Mouse (Mus musculus): Measurements from ENCODE around the gene Ifrd2. TPM values are rescaled to one million over a fixed set of nuclear protein-coding genes. Genes with fewer than 3 reads are reported as not detected.

Ifrd2 gene
- 43.8 and 45.3 TPM in 2 replicates for polyA plus RNA-seq (2011; ENCODE audit: insufficient read depth, insufficient read length, low read depth, missing spikeins)

DNA sequence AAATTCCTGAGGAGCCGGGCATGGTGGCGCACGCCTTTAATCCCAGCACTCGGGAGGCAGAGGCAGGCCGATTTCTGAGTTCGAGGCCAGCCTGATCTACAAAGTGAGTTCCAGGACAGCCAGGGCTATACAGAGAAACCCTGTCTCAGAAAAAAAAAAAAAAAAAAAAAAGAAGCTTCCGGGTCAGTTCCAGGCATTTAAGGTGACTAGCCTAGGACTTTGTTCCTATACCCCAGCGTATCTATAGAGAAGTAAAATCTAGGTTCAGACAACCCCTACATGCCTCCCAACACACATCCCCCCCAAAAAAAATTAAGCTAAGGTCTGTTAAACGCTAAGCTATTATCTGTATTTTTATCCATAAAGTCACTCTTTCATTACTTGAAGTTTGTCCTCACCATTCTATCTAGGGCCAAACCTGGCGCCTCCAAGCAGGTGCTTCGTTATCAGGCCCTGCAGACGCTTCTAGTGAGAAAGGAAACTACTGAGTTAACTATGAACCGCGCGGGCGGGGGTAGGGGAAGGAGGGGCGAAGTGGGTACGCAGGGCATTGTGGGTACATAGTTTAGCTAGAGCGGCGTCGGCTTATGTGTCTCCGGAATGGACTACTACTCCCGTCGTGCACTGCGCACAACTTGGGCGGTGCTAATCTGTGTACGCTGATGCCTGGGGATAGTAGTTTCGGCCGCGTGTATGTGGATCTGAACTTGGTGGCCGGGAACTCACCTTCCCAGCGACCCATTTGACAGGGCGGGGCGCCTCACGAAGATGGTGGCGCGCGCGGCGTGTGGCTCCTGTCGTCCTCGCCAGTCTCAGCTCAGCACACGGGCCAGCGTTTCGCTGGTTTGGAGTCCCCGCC is at the start of gene Ifrd2:
Gene Ifrd2, plus strand, starts transcription at position 669 of the 859 bp plus-strand sequence.
- Histone ChIP-seq H3K9me3 (replicated peaks; ENCODE audit: control insufficient read depth, insufficient read depth, low read length, poor library complexity, severe bottlenecking) (peaks cover 13% of the 10 kb centered on the region), H3K36me3 (ENCODE audit: control insufficient read depth, insufficient read depth, low read length, poor library complexity, severe bottlenecking) (peaks cover 30% of the 10 kb centered on the region), H3K4me1 (ENCODE audit: control insufficient read depth, insufficient read depth, low read length) (peaks cover 2% of the 10 kb centered on the region), H3K4me3 (ENCODE audit: low read depth, low read length) (peak within 1 kb of the TSS; percentile 90), H3K9ac (ENCODE audit: low read depth, poor library complexity, severe bottlenecking) (peak within 1 kb of the TSS; percentile 68), H3K27ac (ENCODE audit: insufficient read depth, low read length) (no peak within 1 kb of the TSS), H3K27me3 (ENCODE audit: control insufficient read depth, insufficient read depth, low read length, poor library complexity, severe bottlenecking) (no peaks in the 10 kb centered on the region)
- TF ChIP-seq CTCF (IDR thresholded peaks at IDR 0.05; ENCODE audit: low read depth, low read length) (no peak), EP300 (IDR thresholded peaks at IDR 0.05; ENCODE audit: insufficient read depth, low read depth, low read length) (0 out of 2 replicates have a peak, but pooled peaks have one; percentile 16)

- no peak overlapping the region for H3K27ac ChIP-seq (ENCODE audit: insufficient read depth, low read length)
- no peaks in the 10 kb centered on the region for H3K4me1 ChIP-seq (ENCODE audit: control insufficient read depth, insufficient read depth, low read length)
- no peak overlapping the region for H3K4me3 ChIP-seq (ENCODE audit: low read depth, low read length)
- H3K36me3 ChIP-seq (ENCODE audit: control insufficient read depth, insufficient read depth, low read length, poor library complexity, severe bottlenecking) = peaks cover 10% of the 10 kb centered on the region
- no peaks in the 10 kb centered on the region for H3K9me3 ChIP-seq (replicated peaks; ENCODE audit: control insufficient read depth, insufficient read depth, low read length, poor library complexity, severe bottlenecking)
- no peak for TF ChIP-seq EP300 (IDR thresholded peaks at IDR 0.05; ENCODE audit: insufficient read depth, low read depth, low read length)
- TF ChIP-seq POLR2A (IDR thresholded peaks at IDR 0.05; ENCODE audit: insufficient read depth, low read length) = no peak
- TF ChIP-seq CTCF (IDR thresholded peaks at IDR 0.05; ENCODE audit: low read depth, low read length) = no peak
- H3K9ac ChIP-seq (ENCODE audit: low read depth, poor library complexity, severe bottlenecking) = no peak overlapping the region
- H3K27me3 ChIP-seq (ENCODE audit: control insufficient read depth, insufficient read depth, low read length, poor library complexity, severe bottlenecking) = no peaks in the 10 kb centered on the region
Measured at GRCm38 (mm10) chr9:107538231-107538630, 49.2 kb upstream of the Ifrd2 start.

DNA sequence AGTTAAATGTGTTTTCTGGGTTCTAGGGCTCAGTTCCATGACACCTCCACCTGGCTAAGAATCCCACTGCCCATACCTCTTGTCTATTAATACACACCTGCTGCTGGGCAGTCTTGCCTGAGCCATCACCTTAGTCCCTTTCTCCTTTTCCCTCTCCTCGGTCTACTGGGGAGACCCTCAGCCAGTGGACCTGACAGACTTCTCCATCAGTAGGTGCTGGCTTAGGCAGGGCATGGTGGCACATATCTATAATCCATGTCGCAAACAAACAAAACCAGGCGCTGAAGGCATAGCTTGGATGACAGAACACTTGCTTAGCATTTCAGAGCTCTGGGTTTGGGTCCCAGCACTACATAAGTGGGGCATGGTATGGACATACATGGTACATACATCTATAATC is 48.7 kb upstream of the Ifrd2 start:
- Histone ChIP-seq H3K4me3 (ENCODE audit: low read depth, low read length) (no peak overlapping the region), H3K9ac (ENCODE audit: low read depth, poor library complexity, severe bottlenecking) (no peak overlapping the region), H3K4me1 (ENCODE audit: control insufficient read depth, insufficient read depth, low read length) (no peaks in the 10 kb centered on the region), H3K27ac (ENCODE audit: insufficient read depth, low read length) (no peak overlapping the region), H3K9me3 (replicated peaks; ENCODE audit: control insufficient read depth, insufficient read depth, low read length, poor library complexity, severe bottlenecking) (no peaks in the 10 kb centered on the region), H3K36me3 (ENCODE audit: control insufficient read depth, insufficient read depth, low read length, poor library complexity, severe bottlenecking) (peaks cover 10% of the 10 kb centered on the region), H3K27me3 (ENCODE audit: control insufficient read depth, insufficient read depth, low read length, poor library complexity, severe bottlenecking) (no peaks in the 10 kb centered on the region)
- no peak for TF ChIP-seq POLR2A (IDR thresholded peaks at IDR 0.05; ENCODE audit: insufficient read depth, low read length)
- TF ChIP-seq CTCF (IDR thresholded peaks at IDR 0.05; ENCODE audit: low read depth, low read length) = no peak
- TF ChIP-seq EP300 (IDR thresholded peaks at IDR 0.05; ENCODE audit: insufficient read depth, low read depth, low read length) = no peak

DNA sequence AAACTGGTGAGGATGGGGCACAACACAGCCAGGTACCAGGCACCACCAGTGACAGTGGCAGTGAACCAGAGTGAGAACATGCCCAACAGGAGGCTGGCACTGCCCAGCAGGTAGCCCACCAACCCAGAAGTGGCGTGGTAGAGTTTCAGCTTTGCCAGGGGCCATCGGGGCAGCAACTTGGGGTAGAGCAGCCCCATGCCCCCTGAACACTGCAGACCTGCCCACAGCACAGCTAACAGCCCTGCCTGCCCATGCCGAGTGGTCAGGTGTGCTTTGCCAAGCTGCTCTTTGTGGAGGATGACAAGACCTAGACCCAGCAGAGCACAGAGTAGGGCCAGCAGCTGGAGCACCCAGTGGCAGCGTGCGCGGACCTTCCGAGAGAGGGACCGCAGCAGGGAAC is 47.5 kb upstream of the Ifrd2 start:
- no peak overlapping the region for H3K4me3 ChIP-seq (ENCODE audit: low read depth, low read length)
- no peak overlapping the region for H3K9ac ChIP-seq (ENCODE audit: low read depth, poor library complexity, severe bottlenecking)
- TF ChIP-seq EP300 (IDR thresholded peaks at IDR 0.05; ENCODE audit: insufficient read depth, low read depth, low read length) = no peak
- no peak overlapping the region for H3K27ac ChIP-seq (ENCODE audit: insufficient read depth, low read length)
- no peaks in the 10 kb centered on the region for H3K27me3 ChIP-seq (ENCODE audit: control insufficient read depth, insufficient read depth, low read length, poor library complexity, severe bottlenecking)
- no peaks in the 10 kb centered on the region for H3K4me1 ChIP-seq (ENCODE audit: control insufficient read depth, insufficient read depth, low read length)
- H3K36me3 ChIP-seq (ENCODE audit: control insufficient read depth, insufficient read depth, low read length, poor library complexity, severe bottlenecking) = peaks cover 10% of the 10 kb centered on the region
- H3K9me3 ChIP-seq (replicated peaks; ENCODE audit: control insufficient read depth, insufficient read depth, low read length, poor library complexity, severe bottlenecking) = no peaks in the 10 kb centered on the region

- Histone ChIP-seq H3K27me3 (ENCODE audit: control insufficient read depth, insufficient read depth, low read length, poor library complexity, severe bottlenecking) (no peaks in the 10 kb centered on the region), H3K36me3 (ENCODE audit: control insufficient read depth, insufficient read depth, low read length, poor library complexity, severe bottlenecking) (peaks cover 10% of the 10 kb centered on the region), H3K4me3 (ENCODE audit: low read depth, low read length) (no peak overlapping the region), H3K9ac (ENCODE audit: low read depth, poor library complexity, severe bottlenecking) (no peak overlapping the region), H3K4me1 (ENCODE audit: control insufficient read depth, insufficient read depth, low read length) (no peaks in the 10 kb centered on the region), H3K27ac (ENCODE audit: insufficient read depth, low read length) (no peak overlapping the region), H3K9me3 (replicated peaks; ENCODE audit: control insufficient read depth, insufficient read depth, low read length, poor library complexity, severe bottlenecking) (no peaks in the 10 kb centered on the region)
- TF ChIP-seq CTCF (IDR thresholded peaks at IDR 0.05; ENCODE audit: low read depth, low read length) = no peak
- no peak for TF ChIP-seq POLR2A (IDR thresholded peaks at IDR 0.05; ENCODE audit: insufficient read depth, low read length)
- TF ChIP-seq EP300 (IDR thresholded peaks at IDR 0.05; ENCODE audit: insufficient read depth, low read depth, low read length) = no peak
Measured at GRCm38 (mm10) chr9:107540420-107540819, 47.0 kb upstream of the Ifrd2 start.

- H3K4me3 ChIP-seq (ENCODE audit: low read depth, low read length) = peak overlapping the region; percentile 98
- no peak overlapping the region for H3K27ac ChIP-seq (ENCODE audit: insufficient read depth, low read length)
- H3K9ac ChIP-seq (ENCODE audit: low read depth, poor library complexity, severe bottlenecking) = no peak overlapping the region
- H3K4me1 ChIP-seq (ENCODE audit: control insufficient read depth, insufficient read depth, low read length) = no peaks in the 10 kb centered on the region
- TF ChIP-seq CTCF (IDR thresholded peaks at IDR 0.05; ENCODE audit: low read depth, low read length) (no peak), EP300 (IDR thresholded peaks at IDR 0.05; ENCODE audit: insufficient read depth, low read depth, low read length) (no peak), POLR2A (IDR thresholded peaks at IDR 0.05; ENCODE audit: insufficient read depth, low read length) (no peak)
- H3K9me3 ChIP-seq (replicated peaks; ENCODE audit: control insufficient read depth, insufficient read depth, low read length, poor library complexity, severe bottlenecking) = no peaks in the 10 kb centered on the region
- H3K27me3 ChIP-seq (ENCODE audit: control insufficient read depth, insufficient read depth, low read length, poor library complexity, severe bottlenecking) = no peaks in the 10 kb centered on the region
- peaks cover 10% of the 10 kb centered on the region for H3K36me3 ChIP-seq (ENCODE audit: control insufficient read depth, insufficient read depth, low read length, poor library complexity, severe bottlenecking)
Measured at GRCm38 (mm10) chr9:107541005-107541404, 46.4 kb upstream of the Ifrd2 start.
